ENCODE assay signal across 17 mouse cellular contexts in genomic region chr6:147878485-147878884, GRCm38 (mm10).
DNase-seq lines count a peak whose midpoint lies in the region; ATAC-seq lines count a peak whose summit lies in the region.
"Had no signal": no experiment of that assay in that cellular context is flagged by ENCODE, and none has a peak within 500 bp of the region (broad histone marks: within the 10 kb centered on the region; RNA-seq: fewer than 3 reads in every experiment).

No protein-coding gene starts in this region.

- ATAC-seq in megakaryocyte, adult 5-6 weeks (ENCODE audit: poor library complexity, severe bottlenecking): peak; percentile 86
- peak; percentile 70; the same call in 1 of the 2 replicates for ATAC-seq in neutrophil, adult 5-6 weeks (ENCODE audit: extremely low read depth, insufficient number of reproducible peaks, low FRiP score, poor library complexity, severe bottlenecking)
- ATAC-seq in inflammation-experienced regulatory T-cells, adult 6 months: no peak
- ATAC-seq: forebrain, embryonic 15.5 days; forebrain, postnatal 0 days had no signal

- DNase-seq in lung, adult 18-20 months: peak; percentile 7 to 38
- no peak for DNase-seq in lung, postnatal 10 days
- DNase-seq: adrenal gland, adult 2 months; adrenal gland, postnatal 10 days; adrenal gland, postnatal 25 days; cerebellum, adult 11 months; cerebellum, adult 18-20 months; cerebellum, adult 8-10 months; cerebellum, adult 9-11 months; cerebellum, postnatal 14 days; cerebellum, postnatal 36 days; embryo, embryonic 11 days; forebrain, postnatal 0 days had no signal
